Mouse (Mus musculus) MEL (cell line): ENCODE measurements around the gene Sla2. TPM values are rescaled to one million over a fixed set of nuclear protein-coding genes. Genes with fewer than 3 reads are reported as not detected.

ENCODE experiments used
- DNase-seq: peaks from one replicate; pipeline ENCODE4 v3.0.0; 2011; ENCODE audit warnings: low read depth, low spot score
- H3K27ac ChIP-seq: 2 replicates; pipeline ENCODE4 v1.5.1; 2012; ENCODE audit warnings: low read depth, mild to moderate bottlenecking, control low read depth, low read length, moderate library complexity; ENCODE audit not compliant: control insufficient read depth
- H3K27me3 ChIP-seq, 2 experiments: fragments of 150-350 bp in 1 of 2; sonication (generic) in 1 of 2; 2 replicates each; pipeline ENCODE4 v1.6.1; 2012; ENCODE audit warnings: low read length in 2 of 2, mild to moderate bottlenecking in 2 of 2, improper control_type of control experiment in 1 of 2, moderate library complexity in 1 of 2; ENCODE audit not compliant: insufficient read depth in 2 of 2, control insufficient read depth in 1 of 2
- H3K36me3 ChIP-seq, 2 experiments: 2 replicates each; pipeline ENCODE4 v1.6.1; 2012 to 2014; ENCODE audit warnings: low read length in 2 of 2, improper control_type of control experiment in 1 of 2, inconsistent platforms in 1 of 2, mild to moderate bottlenecking in 1 of 2; ENCODE audit not compliant: insufficient read depth in 2 of 2, control insufficient read depth in 1 of 2
- H3K4me1 ChIP-seq, 2 experiments: fragments of 150-350 bp in 1 of 2; sonication (generic) in 1 of 2; 2 replicates each; pipeline ENCODE4 v1.6.1; 2012; ENCODE audit warnings: low read length in 2 of 2, improper control_type of control experiment in 1 of 2, mild to moderate bottlenecking in 1 of 2; ENCODE audit not compliant: insufficient read depth in 2 of 2, control insufficient read depth in 1 of 2
- H3K4me3 ChIP-seq, 2 experiments: fragments of 150-350 bp in 1 of 2; sonication (generic) in 1 of 2; 2 replicates each; pipeline ENCODE4 v1.5.1; 2012; ENCODE audit warnings: low read depth in 2 of 2, low read length in 2 of 2, mild to moderate bottlenecking in 2 of 2, moderate library complexity in 2 of 2, control low read depth in 1 of 2, improper control_type of control experiment in 1 of 2; ENCODE audit not compliant: control insufficient read depth in 1 of 2, insufficient read depth in 1 of 2
- H3K79me2 ChIP-seq: 2 replicates; pipeline ENCODE4 v1.6.1; 2012; ENCODE audit warnings: mild to moderate bottlenecking, low read length, moderate library complexity; ENCODE audit not compliant: control insufficient read depth, poor library complexity, insufficient read depth
- H3K9ac ChIP-seq: 2 replicates; pipeline ENCODE4 v1.6.1; 2012; ENCODE audit warnings: low read depth, mild to moderate bottlenecking, control low read depth, low read length, moderate library complexity; ENCODE audit not compliant: control insufficient read depth, poor library complexity, severe bottlenecking
- H3K9me3 ChIP-seq: fragments of 150-350 bp; sonication (generic); replicated peaks from 2 replicates; pipeline ENCODE4 v1.6.1; 2012; ENCODE audit warnings: mild to moderate bottlenecking, low read length, improper control_type of control experiment, moderate library complexity; ENCODE audit not compliant: insufficient read depth
- CHD2 ChIP-seq: IDR thresholded peaks from 2 replicates; pipeline ENCODE4 v1.6.1; 2011; ENCODE audit warnings: low read length, improper control_type of control experiment
- EP300 ChIP-seq, 2 experiments: IDR thresholded peaks; 2 replicates each; pipeline ENCODE4 v1.6.1; 2011; ENCODE audit warnings: improper control_type of control experiment in 2 of 2, low read length in 2 of 2, low read depth in 1 of 2, mild to moderate bottlenecking in 1 of 2
- ETS1 ChIP-seq: IDR thresholded peaks from 2 replicates; pipeline ENCODE4 v1.6.1; 2012; ENCODE audit warnings: low read depth, mild to moderate bottlenecking, inconsistent platforms, low read length, improper control_type of control experiment, moderate library complexity
- GATA1 ChIP-seq: IDR thresholded peaks from 2 replicates; pipeline ENCODE4 v1.6.1; 2011; ENCODE audit warnings: low read depth, low read length, improper control_type of control experiment
- KAT2A ChIP-seq: conservative IDR thresholded peaks from 2 replicates; pipeline ENCODE4 v1.6.1; 2012; ENCODE audit warnings: low read depth, low read length, improper control_type of control experiment, inconsistent platforms
- MAX ChIP-seq: IDR thresholded peaks from 2 replicates; pipeline ENCODE4 v1.6.1; 2011; ENCODE audit warnings: low read length, improper control_type of control experiment
- MAZ ChIP-seq: IDR thresholded peaks from 2 replicates; pipeline ENCODE4 v1.6.1; 2012; ENCODE audit warnings: low read depth, mild to moderate bottlenecking, inconsistent platforms, low read length, improper control_type of control experiment
- MEF2A ChIP-seq: IDR thresholded peaks from 2 replicates; pipeline ENCODE4 v1.6.1; 2014; ENCODE audit warnings: low read depth, mild to moderate bottlenecking, inconsistent platforms, low read length, improper control_type of control experiment; ENCODE audit not compliant: poor library complexity, insufficient replicate concordance, severe bottlenecking; ENCODE audit errors: extremely low read depth
- MXI1 ChIP-seq: IDR thresholded peaks from 2 replicates; pipeline ENCODE4 v1.6.1; 2011; ENCODE audit warnings: mild to moderate bottlenecking, low read depth, low read length, improper control_type of control experiment
- MYB ChIP-seq: IDR thresholded peaks from 2 replicates; pipeline ENCODE4 v1.6.1; 2011; ENCODE audit warnings: mild to moderate bottlenecking, low read depth, low read length, improper control_type of control experiment
- NELFE ChIP-seq: IDR thresholded peaks from 2 replicates; pipeline ENCODE4 v1.6.1; 2011; ENCODE audit warnings: low read depth, low read length, improper control_type of control experiment
- NRF1 ChIP-seq: IDR thresholded peaks from 2 replicates; pipeline ENCODE4 v1.6.1; 2014; ENCODE audit warnings: low read depth, mild to moderate bottlenecking, inconsistent platforms, low read length, improper control_type of control experiment, moderate library complexity; ENCODE audit not compliant: poor library complexity, insufficient read depth, severe bottlenecking
- POLR2AphosphoS2 ChIP-seq: IDR thresholded peaks from 2 replicates; pipeline ENCODE4 v1.6.1; 2011; ENCODE audit warnings: low read length, improper control_type of control experiment
- POLR2AphosphoS5 ChIP-seq: IDR thresholded peaks from 2 replicates; pipeline ENCODE4 v1.6.1; 2012; ENCODE audit warnings: low read depth, borderline replicate concordance, mild to moderate bottlenecking, inconsistent platforms, low read length, moderate library complexity, mixed read lengths
- SIN3A ChIP-seq: IDR thresholded peaks from 2 replicates; pipeline ENCODE4 v1.6.1; 2012; ENCODE audit warnings: low read length, improper control_type of control experiment, inconsistent platforms
- SMC3 ChIP-seq: IDR thresholded peaks from 2 replicates; pipeline ENCODE4 v1.6.1; 2011; ENCODE audit warnings: low read depth, low read length, improper control_type of control experiment
- TAL1 ChIP-seq: IDR thresholded peaks from 2 replicates; pipeline ENCODE4 v1.6.1; 2012; ENCODE audit warnings: mild to moderate bottlenecking, inconsistent platforms, low read length, moderate library complexity, mixed read lengths
- TBP ChIP-seq: IDR thresholded peaks from 2 replicates; pipeline ENCODE4 v1.8.0; 2011; ENCODE audit warnings: low read depth, low read length, improper control_type of control experiment
- TCF12 ChIP-seq: IDR thresholded peaks from 2 replicates; pipeline ENCODE4 v1.6.1; 2014; ENCODE audit warnings: low read depth, mild to moderate bottlenecking, inconsistent platforms, low read length, improper control_type of control experiment, moderate library complexity
- USF1 ChIP-seq: IDR thresholded peaks from 2 replicates; pipeline ENCODE4 v1.6.1; 2014; ENCODE audit warnings: low read depth, mild to moderate bottlenecking, inconsistent platforms, low read length, improper control_type of control experiment, moderate library complexity
- ZKSCAN1 ChIP-seq: IDR thresholded peaks from 2 replicates; pipeline ENCODE4 v1.6.1; 2012; ENCODE audit warnings: low read depth, mild to moderate bottlenecking, inconsistent platforms, low read length, improper control_type of control experiment, moderate library complexity
- ZNF384 ChIP-seq: IDR thresholded peaks from 2 replicates; pipeline ENCODE4 v1.6.1; 2012; ENCODE audit warnings: low read depth, mild to moderate bottlenecking, inconsistent platforms, low read length, improper control_type of control experiment
- polyA plus RNA-seq, 2 experiments: library from polyadenylated mRNA; stranded (reverse) in 1 of 2; unstranded in 1 of 2; fragments of >175 nt in 1 of 2; fragments of >200 nt in 1 of 2; gene quantifications; 2 replicates each; pipeline versions ENCODE4 v1.2.1 to v1.2.4; 2012; ENCODE audit warnings: low replicate concordance in 2 of 2, low read depth in 1 of 2; ENCODE audit not compliant: insufficient read length in 2 of 2, insufficient read depth in 1 of 2, missing spikeins in 1 of 2
- total RNA-seq: library from RNA; depleted of rRNA; stranded (reverse); fragments of 300-350 nt; gene quantifications from 2 replicates; pipeline ENCODE4 v1.2.3, GENCODE M21; 2012

The Sla2 gene
- total and polyA plus RNA-seq, 3 experiments = 0.40 to 9.0 TPM; not detected in 1

GRCm38 (mm10) chr2:156884396-156885211, 2.4 kb downstream of the Sla2 start:
- peak overlapping the region; percentile 24; the same call in 1 of the 2 replicates for H3K9ac ChIP-seq
- H3K27me3 ChIP-seq = no peaks in the 10 kb centered on the region
- peak; percentile 63 for DNase-seq
- H3K36me3 ChIP-seq = peaks cover 0 to 9% of the 10 kb centered on the region in 2 experiments; a peak in 2 of 4 replicates
- H3K27ac ChIP-seq = peak overlapping the region; percentile 21
- H3K9me3 ChIP-seq = no peaks in the 10 kb centered on the region
- no peaks in the 10 kb centered on the region for H3K79me2 ChIP-seq
- peaks cover 2 to 39% of the 10 kb centered on the region in 2 experiments; a peak in 3 of 4 replicates for H3K4me1 ChIP-seq
- peak overlapping the region in 1 of 2 experiments; percentile 21; a peak in 2 of 4 replicates for H3K4me3 ChIP-seq
- TF ChIP-seq SMC3 (no peak), MEF2A (no peak), NRF1 (no peak), CHD2 (no peak), USF1 (peak; percentile 61; the same call in 1 of the 2 replicates), EP300 (IDR thresholded peaks at IDR 0.05; ENCODE audit: low read depth in 1 of 2, low read length in 2 of 2) (peak; percentile 36 to 41; a peak in 2 of 4 replicates), POLR2AphosphoS2 (no peak), TAL1 (0 out of 2 replicates have a peak, but pooled peaks have one; percentile 21)
- TF ChIP-seq, all 39 proteins: peak for 3

- peak overlapping the region; percentile 26 for H3K9ac ChIP-seq
- TF ChIP-seq NRF1 (peak; percentile 64), KAT2A (no peak), TCF12 (peak; percentile 50), MXI1 (peak; percentile 39), TBP (0 out of 2 replicates have a peak, but pooled peaks have one; percentile 20), ZNF384 (no peak), TAL1 (peak; percentile 27; the same call in 1 of the 2 replicates), EP300 (IDR thresholded peaks at IDR 0.05; ENCODE audit: low read depth in 1 of 2, low read length in 2 of 2) (peak; percentile 27 to 37; a peak in 3 of 4 replicates), SIN3A (peak; percentile 56), ZKSCAN1 (no peak), NELFE (no peak), GATA1 (peak; percentile 75), ETS1 (no peak), POLR2AphosphoS5 (no peak), MAZ (0 out of 2 replicates have a peak, but pooled peaks have one; percentile 22), MYB (no peak), MAX (no peak)
- DNase-seq = peak; percentile 78
- peaks cover 0 to 9% of the 10 kb centered on the region in 2 experiments; a peak in 2 of 4 replicates for H3K36me3 ChIP-seq
- peak overlapping the region; percentile 1 to 43; a peak in 3 of 4 replicates for H3K4me3 ChIP-seq
- H3K4me1 ChIP-seq = peaks cover 2 to 39% of the 10 kb centered on the region in 2 experiments; a peak in 3 of 4 replicates
- no peaks in the 10 kb centered on the region for H3K9me3 ChIP-seq
- no peaks in the 10 kb centered on the region for H3K27me3 ChIP-seq
- H3K27ac ChIP-seq = peak overlapping the region; percentile 46; the same call in 1 of the 2 replicates
- H3K79me2 ChIP-seq = no peaks in the 10 kb centered on the region
Measured at GRCm38 (mm10) chr2:156882431-156883001, 4.5 kb downstream of the Sla2 start.
